Mouse (Mus musculus) lung, embryonic 16.5 days (tissue): ENCODE measurements at regions not wholly inside any gene's neighbourhood (a gene's known extent, or its start where the extent isn't known, plus 50 kb on each side); places are given as distances from the start of the nearest gene placed in this dataset. TPM values are rescaled to one million over a fixed set of nuclear protein-coding genes. Genes with fewer than 3 reads are reported as not detected.

Experiments
- ATAC-seq: fragments of 200-750 bp; cut with Nextera tagmentation; 2 replicates; pipeline ENCODE4 v1.8.0; 2017; ENCODE audit warnings: low read depth, mild to moderate bottlenecking, moderate library complexity
- H3K27ac ChIP-seq: fragments of 300-500 bp; sonication (generic); 2 replicates; pipeline ENCODE4 v1.5.1; 2014; ENCODE audit warnings: mild to moderate bottlenecking, control low read depth, low read length
- H3K27me3 ChIP-seq: fragments of 300-500 bp; sonication (generic); 2 replicates; pipeline ENCODE4 v1.6.1; 2014; ENCODE audit warnings: low read depth, low read length, mixed read lengths; ENCODE audit not compliant: control insufficient read depth, insufficient read depth
- H3K36me3 ChIP-seq: fragments of 300-500 bp; sonication (generic); 2 replicates; pipeline ENCODE4 v1.6.1; 2014; ENCODE audit warnings: low read length; ENCODE audit not compliant: control insufficient read depth, insufficient read depth
- H3K4me1 ChIP-seq: fragments of 300-500 bp; sonication (generic); replicated peaks from 2 replicates; pipeline ENCODE4 v1.6.1; 2014; ENCODE audit warnings: low read length, mixed read lengths; ENCODE audit not compliant: control insufficient read depth, insufficient read depth
- H3K4me2 ChIP-seq: fragments of 300-500 bp; sonication (generic); 2 replicates; pipeline ENCODE4 v1.6.1; 2014; ENCODE audit warnings: low read depth, low read length, control low read depth
- H3K4me3 ChIP-seq: fragments of 300-500 bp; sonication (generic); 2 replicates; pipeline ENCODE4 v1.5.1; 2014; ENCODE audit warnings: mild to moderate bottlenecking, low read length, control low read depth
- H3K9ac ChIP-seq: fragments of 300-500 bp; sonication (generic); 2 replicates; pipeline ENCODE4 v1.6.1; 2014; ENCODE audit warnings: low read length, control low read depth
- H3K9me3 ChIP-seq: fragments of 300-500 bp; sonication (generic); 2 replicates; pipeline ENCODE4 v1.6.1; 2016; ENCODE audit warnings: low read length; ENCODE audit not compliant: control insufficient read depth
- WGBS: fragments of 180-500 bp; shearing (Covaris S2); extraction: QIAGEN DNeasy Blood & Tissue Kit; methylation state at CpG from one replicate; pipeline ENCODE4 v1.1.7; 2014; 5-methylcytosine and 5-hydroxymethylcytosine counted together
- microRNA counts: library from miRNA; unstranded; fragments of <30 nt; microRNA quantifications from one replicate; lab custom pipeline; 2016
- microRNA-seq: library from miRNA; unstranded; fragments of <30 nt; microRNA quantifications from one replicate; pipeline ENCODE4, GENCODE M21; 2016

- 77% methylated on average over 3 of the region's 3 CpGs for WGBS
- no peaks in the 10 kb centered on the region for H3K4me1 ChIP-seq
- H3K4me2 ChIP-seq: no peak overlapping the region
- no peaks in the 10 kb centered on the region for H3K36me3 ChIP-seq
- no peak overlapping the region for H3K27ac ChIP-seq
- no peak overlapping the region for H3K9ac ChIP-seq
- H3K9me3 ChIP-seq: no peaks in the 10 kb centered on the region
- ATAC-seq: no peak
- H3K4me3 ChIP-seq: no peak overlapping the region
- no peaks in the 10 kb centered on the region for H3K27me3 ChIP-seq
Observed at GRCm38 (mm10) chr10:91827074-91827473, 646.0 kb upstream of the Tmpo start.

GRCm38 (mm10) chr10:91823499-91823898 lies 642.4 kb upstream of the Tmpo start:
- Histone ChIP-seq H3K4me3 (no peak overlapping the region), H3K4me1 (no peaks in the 10 kb centered on the region), H3K4me2 (no peak overlapping the region), H3K27ac (no peak overlapping the region), H3K9ac (no peak overlapping the region), H3K27me3 (no peaks in the 10 kb centered on the region), H3K36me3 (no peaks in the 10 kb centered on the region), H3K9me3 (no peaks in the 10 kb centered on the region)
- 82% methylated on average over 5 of the region's 5 CpGs for WGBS
- no peak for ATAC-seq

GRCm38 (mm10) chr10:91804870-91805269 lies 623.8 kb upstream of the Tmpo start:
- Histone ChIP-seq H3K4me2 (no peak overlapping the region), H3K9me3 (no peaks in the 10 kb centered on the region), H3K27ac (no peak overlapping the region), H3K27me3 (no peaks in the 10 kb centered on the region), H3K9ac (no peak overlapping the region), H3K4me1 (no peaks in the 10 kb centered on the region), H3K36me3 (no peaks in the 10 kb centered on the region), H3K4me3 (no peak overlapping the region)
- WGBS: 80% methylated on average over 3 of the region's 3 CpGs
- no peak for ATAC-seq

MicroRNAs encoded in the stretch of these regions (microRNA counts, 519-probe panel; counts per million panel counts)
- 2,592 counts per million, percentile 46 among the panel's probes with 10 or more counts for microRNA mmu-miR-135a (lab: Ali Mortazavi, UCI)

Small RNA genes lying in the stretch of these regions (microRNA-seq; reads per million reads assigned to microRNA genes)
- gene Gm22582 (not detected), gene Mir1251 (0.59 reads per million), gene Mir135a-2 (not detected)
